Mouse (Mus musculus) MEL (cell line): ENCODE data around the gene Dscam.

Experiments used
- CHD2 ChIP-seq: IDR thresholded peaks from 2 replicates; pipeline ENCODE4 v1.6.1; 2011; ENCODE audit warnings: low read length, improper control_type of control experiment
- CTCF ChIP-seq, 3 experiments: IDR thresholded peaks in 2 of 3; conservative IDR thresholded peaks in 1 of 3; 2 replicates each; pipeline ENCODE4 v1.5.1; 2011 to 2012; ENCODE audit warnings: low read length in 3 of 3, low read depth in 2 of 3, mild to moderate bottlenecking in 2 of 3, improper control_type of control experiment in 1 of 3, inconsistent platforms in 1 of 3, mixed read lengths in 1 of 3, moderate library complexity in 1 of 3; ENCODE audit not compliant: control insufficient read depth in 1 of 3, insufficient read depth in 1 of 3, poor library complexity in 1 of 3, severe bottlenecking in 1 of 3
- ELF1 ChIP-seq: IDR thresholded peaks from 2 replicates; pipeline ENCODE4 v1.6.1; 2014; ENCODE audit warnings: low read depth, mild to moderate bottlenecking, inconsistent platforms, low read length, improper control_type of control experiment, moderate library complexity
- NRF1 ChIP-seq: IDR thresholded peaks from 2 replicates; pipeline ENCODE4 v1.6.1; 2014; ENCODE audit warnings: low read depth, mild to moderate bottlenecking, inconsistent platforms, low read length, improper control_type of control experiment, moderate library complexity; ENCODE audit not compliant: poor library complexity, insufficient read depth, severe bottlenecking
- POLR2A ChIP-seq, 2 experiments: IDR thresholded peaks; 2 replicates each; pipeline ENCODE4 v1.6.1; 2011 to 2012; ENCODE audit warnings: low read length in 2 of 2, mild to moderate bottlenecking in 2 of 2, control low read depth in 1 of 2, improper control_type of control experiment in 1 of 2, low read depth in 1 of 2, moderate library complexity in 1 of 2; ENCODE audit not compliant: control insufficient read depth in 1 of 2, insufficient read depth in 1 of 2, poor library complexity in 1 of 2
- RAD21 ChIP-seq: IDR thresholded peaks from 2 replicates; pipeline ENCODE4 v1.6.1; 2011; ENCODE audit warnings: mild to moderate bottlenecking, low read depth, low read length, improper control_type of control experiment
- ZC3H11A ChIP-seq: IDR thresholded peaks from 2 replicates; pipeline ENCODE4 v1.6.1; 2012; ENCODE audit warnings: low read depth, mild to moderate bottlenecking, inconsistent platforms, low read length, improper control_type of control experiment
- ZKSCAN1 ChIP-seq: IDR thresholded peaks from 2 replicates; pipeline ENCODE4 v1.6.1; 2012; ENCODE audit warnings: low read depth, mild to moderate bottlenecking, inconsistent platforms, low read length, improper control_type of control experiment, moderate library complexity
- ZNF384 ChIP-seq: IDR thresholded peaks from 2 replicates; pipeline ENCODE4 v1.6.1; 2012; ENCODE audit warnings: low read depth, mild to moderate bottlenecking, inconsistent platforms, low read length, improper control_type of control experiment

DNA sequence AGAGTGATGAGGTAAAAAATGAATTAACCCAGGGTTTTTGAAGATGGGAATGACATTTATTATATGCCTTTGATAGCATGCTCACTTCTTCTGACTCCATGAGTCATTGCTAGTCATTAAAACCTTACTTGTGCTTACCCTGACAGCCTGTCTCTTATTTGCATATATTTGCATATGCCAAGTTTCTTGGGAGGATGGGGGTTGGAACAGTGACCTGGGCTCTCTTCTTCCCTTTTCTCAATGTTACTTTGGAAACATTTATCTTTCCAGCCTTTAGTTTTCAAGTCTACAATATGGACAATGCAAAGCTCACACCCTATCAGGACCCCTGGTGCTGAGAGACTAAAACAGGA, 535.8 kb downstream of the Dscam start:
- TF ChIP-seq ELF1 = no peak
- TF ChIP-seq CTCF (IDR thresholded peaks at IDR 0.05 in 2 of 3, conservative IDR thresholded peaks at IDR 0.05 in 1 of 3; ENCODE audit: control insufficient read depth in 1 of 3, insufficient read depth in 1 of 3, low read depth in 2 of 3, low read length in 3 of 3, poor library complexity in 1 of 3, severe bottlenecking in 1 of 3) = no peak
- TF ChIP-seq POLR2A (IDR thresholded peaks at IDR 0.05; ENCODE audit: control insufficient read depth in 1 of 2, insufficient read depth in 1 of 2, low read depth in 1 of 2, low read length in 2 of 2, poor library complexity in 1 of 2) = no peak
- TF ChIP-seq NRF1 = no peak
- TF ChIP-seq RAD21 = no peak
- no peak for TF ChIP-seq ZC3H11A
- TF ChIP-seq ZNF384 = no peak
- no peak for TF ChIP-seq ZKSCAN1
- TF ChIP-seq CHD2 = no peak
